Mouse (Mus musculus): ENCODE results near the gene Ube2l6.
"Not testable (repeated sequence)": the region's sequence is repeated elsewhere in the genome, so short reads cannot be mapped to it uniquely, and the experiment has no call there.

Gene Ube2l6

DNA sequence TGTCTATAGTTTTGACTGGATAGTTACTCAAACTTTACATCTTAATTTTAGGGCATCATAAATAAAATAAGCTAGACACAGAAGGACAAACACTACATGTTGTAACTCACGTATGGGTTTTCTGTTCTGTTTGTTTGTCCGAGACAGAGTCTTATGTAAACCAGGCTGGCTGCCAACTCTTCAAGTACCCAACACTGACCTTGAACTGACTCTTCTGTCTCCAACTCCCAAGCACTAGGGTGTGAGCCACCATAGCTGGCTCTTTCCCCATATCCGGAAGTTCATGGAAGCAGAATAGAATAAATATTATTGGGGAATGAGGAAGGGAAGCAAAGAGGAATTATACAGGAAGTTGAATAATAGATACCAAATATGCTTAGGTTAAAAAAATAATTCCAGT is 6.1 kb upstream of the Ube2l6 start:
- in situ Hi-C loops (cut with MboI; ENCODE audit: low sequenced_read_pairs): no loop called here

DNA sequence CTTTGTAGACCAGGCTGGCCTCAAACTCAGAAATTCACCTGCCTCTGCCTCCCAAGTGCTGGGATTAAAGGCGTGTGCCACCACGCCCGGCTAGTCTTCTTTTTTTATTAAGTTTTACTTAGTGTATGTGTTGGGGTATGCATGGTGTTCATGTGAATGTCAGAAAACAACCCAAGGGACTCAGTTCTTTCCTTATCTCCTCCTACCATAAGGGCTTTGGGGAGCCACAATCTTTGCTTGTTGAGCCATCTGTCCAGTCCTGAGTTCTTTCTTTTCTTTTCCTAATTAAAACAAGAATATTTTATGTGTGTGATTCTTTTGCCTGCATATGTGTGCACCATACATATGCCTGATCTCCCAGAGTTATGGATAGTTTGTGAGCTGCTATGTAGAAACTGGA is 5.5 kb upstream of the Ube2l6 start:
- in situ Hi-C loops (cut with MboI; ENCODE audit: low sequenced_read_pairs): no loop called here

DNA sequence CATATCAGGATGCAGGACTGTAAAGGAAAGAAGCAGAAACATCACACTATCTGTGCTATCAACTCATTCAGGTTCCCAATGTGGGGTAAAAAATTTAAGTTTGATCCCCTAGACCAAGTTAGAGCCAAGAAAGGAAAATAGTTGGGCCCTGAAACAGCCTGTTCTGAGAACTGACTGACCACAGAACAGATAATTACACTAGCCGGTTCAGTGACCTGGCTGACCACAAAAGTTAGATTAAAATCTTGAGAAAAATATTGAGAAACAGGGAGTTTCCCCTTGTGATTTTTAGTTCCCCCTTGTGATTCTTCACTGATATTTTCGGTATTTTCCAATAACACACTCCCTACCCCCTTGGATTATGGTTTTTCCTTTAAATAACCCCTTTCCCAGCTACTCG is 4.8 kb upstream of the Ube2l6 start:
- in situ Hi-C loops (cut with MboI; ENCODE audit: low sequenced_read_pairs): no loop called here

DNA sequence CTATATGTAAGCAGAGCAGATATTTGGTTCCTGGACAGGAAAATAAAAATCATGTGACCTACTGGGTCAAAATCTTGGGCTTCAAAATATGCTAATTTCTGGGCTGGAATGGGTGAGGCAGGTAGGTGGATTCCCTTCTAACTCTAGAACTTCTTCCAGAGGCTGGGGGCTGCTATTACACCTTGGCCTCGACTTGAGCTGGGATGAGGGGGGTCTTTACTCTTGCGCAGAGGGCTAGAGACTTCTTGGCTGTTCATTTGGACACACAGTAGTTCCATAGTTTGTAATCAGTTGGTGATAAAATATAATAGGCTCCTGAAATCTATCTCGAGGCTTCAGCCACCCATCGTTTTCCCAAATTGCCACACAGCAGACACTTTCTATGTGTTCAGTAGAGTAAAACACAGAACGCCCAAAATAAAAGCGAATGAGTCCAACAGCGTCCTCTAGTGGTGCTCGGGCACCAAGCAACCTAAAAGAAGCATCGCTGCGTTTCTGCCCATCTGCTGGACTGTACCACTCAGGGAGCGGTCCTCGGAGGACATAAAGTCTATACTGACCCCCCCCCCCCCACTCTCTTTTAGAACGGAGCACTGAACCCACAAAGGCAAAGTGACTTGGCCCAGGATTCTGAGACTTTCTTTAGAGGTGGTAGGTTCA is 665 bp upstream of the Ube2l6 start:
- in situ Hi-C loops (cut with MboI; ENCODE audit: low sequenced_read_pairs): no loop called here

DNA sequence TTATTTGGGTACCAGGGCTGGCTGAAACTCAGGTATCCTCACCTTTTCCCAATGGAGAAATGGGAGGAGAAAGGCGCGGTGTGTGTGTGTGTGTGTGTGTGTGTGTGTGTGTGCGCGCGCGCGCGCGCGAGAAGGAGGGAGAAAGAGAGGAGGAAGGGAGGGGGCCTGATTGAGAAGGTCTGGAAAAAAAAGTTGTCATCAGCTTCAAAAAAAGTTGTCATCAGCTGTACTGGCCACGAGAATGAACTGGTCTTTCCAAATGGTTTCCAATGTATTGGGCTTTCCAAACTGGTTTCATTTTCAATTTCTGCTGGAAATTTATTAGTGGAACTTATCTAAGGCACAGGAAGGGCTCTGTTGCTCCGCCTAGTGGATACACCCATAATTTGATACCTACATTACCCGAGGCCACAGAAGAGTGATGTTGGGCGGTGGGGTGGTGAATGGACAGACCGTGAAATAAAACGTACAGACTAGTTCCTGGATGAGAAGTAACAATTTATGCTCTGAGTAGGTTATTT is 473 bp downstream of the Ube2l6 start:
- in situ Hi-C loops (cut with MboI; ENCODE audit: low sequenced_read_pairs): no loop called here

DNA sequence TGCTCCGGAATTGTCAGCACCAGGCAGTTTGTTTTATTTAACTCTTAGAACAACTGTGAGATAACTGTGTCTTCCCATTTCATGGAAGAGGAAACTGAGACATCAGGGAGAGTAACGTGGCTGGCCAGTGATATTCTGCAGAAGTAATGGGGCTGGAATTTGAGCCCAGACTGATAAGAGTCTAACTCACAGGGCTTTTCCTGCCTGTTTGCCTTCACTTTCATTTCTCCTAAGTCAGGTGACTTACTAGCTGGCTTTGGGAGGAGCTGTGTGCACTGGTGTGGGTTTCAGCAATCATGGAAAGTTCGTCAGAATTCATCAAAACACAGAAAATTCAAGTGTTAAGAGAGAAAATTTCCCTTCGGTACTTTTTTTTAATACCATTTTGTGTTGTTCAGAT is 1.7 kb downstream of the Ube2l6 start:
- in situ Hi-C loops (cut with MboI; ENCODE audit: low sequenced_read_pairs): no loop called here

DNA sequence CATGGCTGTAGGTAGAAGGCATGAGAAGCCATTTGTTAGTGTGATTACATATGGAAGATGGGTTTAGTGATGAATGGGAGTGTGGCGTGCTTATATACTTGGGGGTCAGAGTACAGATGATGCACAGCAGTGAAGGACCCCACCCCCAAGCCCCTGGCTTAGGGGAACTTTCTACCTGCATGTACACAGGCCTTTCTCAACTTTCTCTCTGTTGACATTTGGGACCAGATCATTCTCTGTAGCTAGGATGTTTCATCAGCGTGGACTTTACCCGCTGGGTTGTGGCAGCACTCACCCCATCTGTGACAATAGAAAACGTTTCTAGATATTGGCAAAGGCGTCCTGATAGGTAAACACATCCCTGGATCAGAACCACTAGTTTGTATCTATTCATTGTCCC is 2.6 kb downstream of the Ube2l6 start:
- in situ Hi-C loops (cut with MboI; ENCODE audit: low sequenced_read_pairs): not testable (repeated sequence)

DNA sequence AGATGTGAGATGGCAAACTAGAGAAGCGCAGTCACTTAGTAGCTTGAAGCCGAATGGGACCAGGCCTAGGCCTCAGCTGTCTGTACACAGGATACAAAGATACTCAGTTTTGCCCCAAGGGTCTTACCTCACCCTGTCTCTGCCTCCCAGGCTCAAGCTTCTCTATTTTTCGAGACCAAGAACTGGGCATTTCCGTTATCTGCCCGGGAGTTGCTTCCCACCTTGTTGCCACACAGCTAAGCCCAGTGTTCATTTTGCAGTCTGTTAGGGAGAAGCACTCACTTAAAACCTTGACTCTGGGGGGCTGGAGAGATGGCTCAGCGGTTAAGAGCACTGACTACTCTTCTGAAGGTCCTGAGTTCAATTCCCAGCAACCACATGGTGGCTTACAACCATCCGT is 5.3 kb downstream of the Ube2l6 start:
- in situ Hi-C loops (cut with MboI; ENCODE audit: low sequenced_read_pairs): no loop called here

DNA sequence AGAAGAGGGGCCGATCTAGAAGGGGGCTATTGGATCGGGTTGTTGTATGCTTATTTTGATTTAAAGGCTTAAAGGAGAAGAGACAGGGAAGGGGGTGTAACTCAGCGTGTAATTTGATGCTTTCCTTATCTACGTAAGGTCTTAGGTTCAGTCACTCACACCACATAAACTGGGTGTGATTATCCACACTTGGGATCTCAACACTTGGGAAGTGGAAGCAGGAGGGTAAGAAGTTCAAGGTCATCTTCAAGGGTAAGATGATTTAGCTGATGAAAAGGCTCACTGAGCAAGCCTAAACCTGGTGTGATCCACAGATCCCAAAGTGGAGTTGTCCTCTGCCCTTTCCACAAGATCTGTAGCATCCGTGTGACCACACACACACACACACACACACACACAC is 7.9 kb downstream of the Ube2l6 start:
- in situ Hi-C loops (cut with MboI; ENCODE audit: low sequenced_read_pairs): no loop called here

DNA sequence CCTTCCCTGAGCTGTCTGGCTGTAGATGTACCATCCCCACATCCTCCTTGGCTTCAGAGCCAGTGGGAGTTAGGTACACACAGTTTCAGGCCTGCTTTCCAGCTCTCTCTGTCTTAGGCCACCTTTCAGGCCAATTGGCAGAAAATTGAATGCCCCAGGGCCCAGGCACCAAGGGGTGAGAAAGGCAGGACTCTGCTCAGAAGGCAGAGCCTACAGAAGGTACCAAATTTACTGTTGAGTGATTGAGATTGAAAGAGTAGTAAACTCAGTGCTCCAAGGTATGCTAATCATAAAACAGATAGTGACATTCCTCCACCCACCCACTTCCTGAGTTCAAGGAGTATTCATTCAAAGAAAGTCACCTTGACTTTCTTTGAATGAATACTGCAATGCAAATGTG is 10.7 kb downstream of the Ube2l6 start:
- in situ Hi-C loops (cut with MboI; ENCODE audit: low sequenced_read_pairs): no loop called here

DNA sequence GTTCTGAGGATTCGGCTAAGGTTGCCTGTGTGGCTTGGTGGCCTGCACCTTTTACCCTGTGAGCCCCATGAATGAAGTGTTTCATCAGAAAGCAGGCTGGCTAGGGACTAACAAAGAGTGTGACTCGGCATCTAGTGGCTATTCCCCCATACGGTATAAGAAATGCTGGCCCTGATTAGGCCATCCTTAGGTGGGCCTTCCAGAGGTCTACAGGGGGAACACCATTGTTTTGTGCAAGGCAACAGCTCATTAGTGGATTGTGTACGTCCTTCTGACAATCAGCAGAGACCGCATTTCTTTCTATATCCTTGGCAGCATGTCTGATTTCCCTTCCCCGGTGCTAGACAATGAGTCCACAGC is 11.9 kb downstream of the Ube2l6 start:
- in situ Hi-C loops (cut with MboI; ENCODE audit: low sequenced_read_pairs): no loop called here

DNA sequence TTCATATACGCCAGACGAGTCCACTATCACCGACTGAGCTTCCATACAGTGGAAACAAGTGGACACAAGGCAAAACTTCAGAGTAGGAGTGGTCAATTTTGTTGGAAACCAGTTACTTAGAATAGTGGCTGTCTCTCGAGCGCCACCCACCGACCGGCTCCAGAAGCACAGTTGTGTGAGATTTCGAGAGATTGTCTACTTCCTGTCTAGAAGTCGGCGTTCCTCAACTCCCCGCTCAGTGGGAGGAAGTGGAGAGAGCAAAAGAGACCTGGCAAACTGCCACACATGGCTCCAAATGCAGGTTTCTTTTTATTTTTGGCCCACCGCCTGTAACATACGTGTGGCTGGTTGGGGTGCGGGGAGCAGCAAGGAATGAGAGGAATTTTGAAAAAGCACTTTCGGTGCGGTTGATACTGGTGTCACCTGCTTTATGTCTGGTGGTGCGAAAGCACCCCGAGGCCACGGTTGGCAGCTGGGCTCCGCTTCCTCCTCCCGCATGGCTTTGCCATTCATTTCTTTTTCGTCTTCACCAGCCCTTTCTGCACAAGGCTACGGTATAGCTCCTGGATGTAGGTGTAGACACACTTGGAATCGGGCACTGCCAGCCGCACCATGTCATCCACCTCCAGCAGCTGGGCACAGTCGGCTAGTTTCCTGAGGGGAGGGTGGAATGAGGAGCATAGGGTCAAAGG is 12.4 kb downstream of the Ube2l6 start:
- in situ Hi-C loops (cut with MboI; ENCODE audit: low sequenced_read_pairs): no loop called here

DNA sequence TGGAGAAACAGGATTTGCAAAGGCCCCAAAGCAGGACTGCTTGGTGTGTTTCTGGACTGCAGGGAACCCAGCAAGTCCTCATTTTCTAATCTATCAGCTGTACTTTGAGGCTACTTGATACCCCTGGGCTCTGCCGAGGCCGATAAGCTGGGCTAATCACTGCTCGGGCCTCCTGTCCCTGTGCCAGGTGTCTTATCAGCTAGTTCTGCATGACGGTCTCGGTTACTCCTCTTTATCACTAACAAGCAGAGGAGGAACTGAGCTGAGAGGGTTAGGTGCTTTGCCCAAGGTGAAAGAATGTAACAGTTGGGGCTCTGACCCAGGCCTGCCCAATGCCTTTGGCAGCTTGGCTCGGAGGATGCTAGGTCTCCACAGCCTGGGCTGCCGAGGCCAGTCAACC is 13.3 kb downstream of the Ube2l6 start:
- in situ Hi-C loops (cut with MboI; ENCODE audit: low sequenced_read_pairs): no loop called here

DNA sequence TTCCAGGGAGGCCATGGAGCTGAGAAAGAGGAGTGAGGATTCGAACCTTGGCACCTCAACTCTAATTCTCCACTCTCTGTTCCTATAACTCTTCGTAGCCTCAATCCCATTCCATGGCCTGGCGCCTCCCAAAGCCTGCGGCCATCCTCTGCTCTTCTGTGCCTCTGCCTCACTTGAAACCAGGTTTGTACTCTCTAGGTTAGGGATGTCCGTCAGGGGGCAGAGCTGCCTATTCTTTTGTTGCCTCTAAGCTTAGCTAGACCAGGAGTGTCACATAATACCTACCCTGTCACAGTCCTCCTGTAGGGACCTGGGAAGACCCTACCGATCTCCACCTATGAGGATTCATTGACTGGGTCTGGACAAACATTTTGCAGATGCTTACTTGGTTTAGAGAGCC is 14.0 kb downstream of the Ube2l6 start:
- in situ Hi-C loops (cut with MboI; ENCODE audit: low sequenced_read_pairs): no loop called here

DNA sequence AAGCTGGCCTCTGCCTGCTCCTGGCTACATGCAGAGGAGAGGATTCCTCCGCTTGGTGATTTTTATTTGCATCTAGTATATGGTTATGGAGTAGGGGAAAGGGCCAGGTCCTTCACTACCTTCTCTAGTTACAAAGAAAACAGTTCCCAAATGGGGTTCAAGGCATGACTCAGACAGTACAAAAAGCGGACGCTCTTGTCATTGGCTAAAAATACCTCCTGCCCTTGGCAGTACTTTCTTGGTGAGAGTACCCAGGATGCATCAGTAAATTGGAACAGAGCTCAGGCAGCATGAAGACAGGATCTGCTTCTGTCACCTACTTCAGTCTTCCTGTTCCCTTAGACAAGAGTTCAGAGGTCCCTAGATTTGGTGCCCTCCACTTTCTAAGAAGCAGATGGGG is 21.2 kb downstream of the Ube2l6 start:
- in situ Hi-C loops (cut with MboI; ENCODE audit: low sequenced_read_pairs): no loop called here

DNA sequence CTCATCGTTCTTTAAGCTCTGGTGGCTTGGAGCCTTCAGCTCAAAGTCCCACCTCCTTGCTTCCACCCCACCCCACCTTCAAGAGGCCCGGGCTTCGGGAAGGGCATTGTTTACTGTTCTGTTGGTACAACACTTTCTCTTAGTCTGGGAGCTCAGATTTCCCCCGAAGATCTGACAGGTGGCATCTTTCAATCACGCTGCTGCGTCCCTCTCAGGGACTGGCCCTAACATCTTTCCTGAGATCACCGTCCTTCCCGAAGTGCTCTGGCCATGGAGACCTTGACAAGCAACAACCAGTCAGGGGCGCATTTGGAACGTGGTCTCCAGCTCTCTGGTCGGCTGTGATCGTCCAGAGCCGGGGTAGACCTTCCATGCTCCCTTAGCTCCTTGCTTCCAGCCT is 23.9 kb downstream of the Ube2l6 start, which contains the start of gene Smtnl1:
Gene Smtnl1, minus strand, starts transcription at position 101 of the 400 bp plus-strand sequence.
- in situ Hi-C loops (cut with MboI; ENCODE audit: low sequenced_read_pairs): no loop called here

DNA sequence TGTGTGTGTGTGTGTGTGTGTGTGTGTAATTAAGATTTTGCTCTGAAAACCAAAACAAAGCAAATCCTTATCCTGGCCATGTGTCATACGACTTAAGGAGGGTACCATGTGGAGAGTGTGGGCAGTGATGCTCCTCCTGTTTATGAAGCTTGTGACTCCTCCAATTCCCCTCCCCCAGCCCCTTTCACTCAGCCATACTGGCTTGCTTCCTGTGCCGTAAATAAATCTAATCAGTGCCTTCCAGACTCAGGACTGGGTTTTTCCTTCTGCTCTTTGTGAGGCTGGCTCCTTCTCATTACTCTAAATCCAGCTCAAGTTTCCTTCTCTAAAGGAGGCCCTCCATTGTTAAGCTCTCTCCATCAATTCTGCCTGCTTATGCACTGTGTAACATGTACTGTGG is 24.6 kb downstream of the Ube2l6 start:
- in situ Hi-C loops (cut with MboI; ENCODE audit: low sequenced_read_pairs): no loop called here

DNA sequence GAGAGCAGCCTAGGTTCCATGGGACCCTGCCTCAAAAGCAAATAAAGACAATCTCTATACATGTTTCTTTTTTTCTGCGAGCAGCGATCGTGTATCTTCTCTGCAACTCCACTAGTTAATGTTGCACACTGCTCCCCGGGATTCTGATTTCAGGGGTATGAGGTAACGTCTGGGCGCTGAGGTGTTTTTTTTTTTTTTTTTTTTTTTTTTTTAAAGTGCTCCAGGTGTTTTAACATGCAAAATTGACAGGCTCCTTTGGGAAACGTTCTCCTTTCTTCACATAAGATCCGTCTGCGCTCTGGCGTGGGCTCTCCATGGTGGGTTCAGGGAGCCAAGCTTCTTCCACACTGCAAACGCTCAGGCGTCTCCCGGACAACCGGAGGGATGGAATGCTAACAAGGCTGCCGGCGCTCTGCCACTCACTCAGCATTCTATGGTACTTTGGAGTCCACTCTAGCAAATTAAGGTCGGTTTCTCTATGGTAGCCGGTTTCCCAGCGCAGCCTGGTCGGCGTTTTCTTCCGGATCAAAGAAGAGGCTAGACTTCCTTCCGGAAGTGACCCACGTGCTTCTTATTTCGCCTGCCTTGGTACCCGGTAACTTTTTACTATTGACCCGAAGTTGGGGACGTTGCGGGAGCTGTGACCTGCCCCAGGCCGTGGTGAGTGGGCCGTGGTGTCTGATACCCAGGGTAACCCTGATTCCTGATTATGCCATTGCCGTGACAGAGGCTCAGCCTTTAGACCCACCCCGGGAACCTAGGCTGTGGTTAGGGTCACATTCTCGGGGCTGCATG is 28.1 kb downstream of the Ube2l6 start, which contains the start of gene Timm10:
Gene Timm10, plus strand, starts transcription at position 510 of the 795 bp plus-strand sequence.
- in situ Hi-C loops (cut with MboI; ENCODE audit: low sequenced_read_pairs): no loop called here

DNA sequence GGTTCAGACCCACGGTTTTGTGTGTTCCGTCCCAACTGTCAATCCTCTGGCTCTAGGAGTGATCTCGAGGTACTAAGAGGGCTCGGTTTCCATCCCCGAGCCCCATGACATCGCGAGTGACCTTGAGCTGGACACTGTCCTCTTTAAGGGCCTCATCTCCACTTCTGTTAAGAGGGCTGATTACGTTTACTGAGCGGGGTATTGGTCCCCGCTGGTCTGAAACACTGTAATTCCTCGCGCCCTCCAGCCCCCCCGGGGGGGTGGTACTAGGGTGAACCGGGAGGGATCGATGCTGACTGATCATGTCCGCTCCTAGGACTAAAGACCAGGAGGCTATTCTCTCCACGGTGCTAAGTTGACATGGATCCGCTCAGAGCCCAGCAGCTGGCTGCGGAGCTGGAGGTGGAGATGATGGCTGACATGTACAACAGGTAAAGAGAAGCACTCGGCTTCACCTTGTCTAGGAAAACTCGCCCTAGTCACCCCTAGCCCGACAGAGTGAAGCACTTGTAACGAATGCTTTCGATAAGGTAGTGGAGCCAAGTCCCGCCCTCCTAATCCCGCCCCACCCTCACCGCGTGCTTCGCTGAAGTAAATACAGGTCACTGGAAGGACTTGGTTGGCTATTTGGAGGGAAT is 28.8 kb downstream of the Ube2l6 start:
- in situ Hi-C loops (cut with MboI; ENCODE audit: low sequenced_read_pairs): no loop called here

DNA sequence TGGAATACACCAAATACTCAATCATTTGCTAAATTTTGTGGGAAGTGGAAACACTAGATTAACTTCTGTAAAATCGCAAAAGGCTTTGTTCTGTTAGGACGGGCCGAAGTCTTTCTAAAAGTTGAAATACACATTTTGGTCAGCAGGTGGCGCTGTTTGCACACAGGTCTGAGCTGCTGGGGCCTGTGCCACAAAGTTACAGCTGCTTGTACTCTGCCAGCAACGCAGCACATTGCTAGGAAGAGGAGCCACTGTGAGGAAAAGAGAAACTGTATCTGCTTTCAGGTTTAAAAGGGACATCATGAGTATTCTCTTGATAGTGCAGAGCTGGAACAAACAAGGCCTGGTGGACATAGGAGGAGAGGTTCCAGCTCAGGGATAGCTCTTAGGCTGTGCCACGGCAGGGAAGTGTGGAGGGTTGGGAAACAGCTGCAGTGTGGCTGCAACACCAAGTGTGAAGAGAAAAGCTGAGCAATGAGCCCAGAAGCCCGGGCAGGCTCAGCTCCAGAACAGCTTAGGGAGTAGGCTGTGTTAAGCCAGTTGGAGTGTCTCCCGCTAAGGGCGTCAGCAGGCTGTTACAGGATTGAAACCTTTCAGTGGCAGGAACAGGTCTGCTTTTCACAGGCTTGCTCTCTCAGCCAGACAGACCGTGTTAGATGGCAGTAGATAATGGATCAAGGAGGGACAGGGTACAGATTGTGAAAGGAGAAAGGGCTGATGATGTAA is 33.2 kb downstream of the Ube2l6 start:
- in situ Hi-C loops (cut with MboI; ENCODE audit: low sequenced_read_pairs): no loop called here

DNA sequence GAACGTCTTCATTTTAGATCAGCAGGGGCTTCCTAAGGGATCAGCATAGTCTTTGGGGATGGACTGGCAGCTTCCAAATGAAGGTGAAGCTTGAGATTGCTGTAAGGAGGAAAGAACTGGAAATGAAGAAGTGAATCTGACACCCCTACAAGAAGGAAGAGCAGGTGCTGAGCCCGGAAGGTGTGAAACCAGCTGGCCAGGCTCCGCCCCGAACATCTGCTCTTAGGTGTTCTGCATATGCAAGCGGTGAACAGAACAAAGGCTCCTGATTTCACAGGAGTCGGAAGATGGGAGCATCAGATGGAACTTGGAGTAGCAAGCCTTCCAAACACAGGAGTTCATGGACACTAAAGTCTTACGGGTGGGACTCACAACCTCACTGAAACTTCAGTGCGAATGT is 38.5 kb downstream of the Ube2l6 start:
- in situ Hi-C loops (cut with MboI; ENCODE audit: low sequenced_read_pairs): no loop called here
